Mouse (Mus musculus) MEL (cell line): ENCODE results near the gene Ubtf. TPM values are rescaled to one million over a fixed set of nuclear protein-coding genes. Genes with fewer than 3 reads are reported as not detected.

Experiments
- DNase-seq: peaks from one replicate; pipeline ENCODE4 v3.0.0; 2011; ENCODE audit warnings: low read depth, low spot score
- H3K27ac ChIP-seq: 2 replicates; pipeline ENCODE4 v1.5.1; 2012; ENCODE audit warnings: low read depth, mild to moderate bottlenecking, control low read depth, low read length, moderate library complexity; ENCODE audit not compliant: control insufficient read depth
- H3K27me3 ChIP-seq, 2 experiments: fragments of 150-350 bp in 1 of 2; sonication (generic) in 1 of 2; 2 replicates each; pipeline ENCODE4 v1.6.1; 2012; ENCODE audit warnings: low read length in 2 of 2, mild to moderate bottlenecking in 2 of 2, improper control_type of control experiment in 1 of 2, moderate library complexity in 1 of 2; ENCODE audit not compliant: insufficient read depth in 2 of 2, control insufficient read depth in 1 of 2
- H3K36me3 ChIP-seq, 2 experiments: 2 replicates each; pipeline ENCODE4 v1.6.1; 2012 to 2014; ENCODE audit warnings: low read length in 2 of 2, improper control_type of control experiment in 1 of 2, inconsistent platforms in 1 of 2, mild to moderate bottlenecking in 1 of 2; ENCODE audit not compliant: insufficient read depth in 2 of 2, control insufficient read depth in 1 of 2
- H3K4me1 ChIP-seq, 2 experiments: fragments of 150-350 bp in 1 of 2; sonication (generic) in 1 of 2; 2 replicates each; pipeline ENCODE4 v1.6.1; 2012; ENCODE audit warnings: low read length in 2 of 2, improper control_type of control experiment in 1 of 2, mild to moderate bottlenecking in 1 of 2; ENCODE audit not compliant: insufficient read depth in 2 of 2, control insufficient read depth in 1 of 2
- H3K4me3 ChIP-seq, 2 experiments: fragments of 150-350 bp in 1 of 2; sonication (generic) in 1 of 2; 2 replicates each; pipeline ENCODE4 v1.5.1; 2012; ENCODE audit warnings: low read depth in 2 of 2, low read length in 2 of 2, mild to moderate bottlenecking in 2 of 2, moderate library complexity in 2 of 2, control low read depth in 1 of 2, improper control_type of control experiment in 1 of 2; ENCODE audit not compliant: control insufficient read depth in 1 of 2, insufficient read depth in 1 of 2
- H3K79me2 ChIP-seq: 2 replicates; pipeline ENCODE4 v1.6.1; 2012; ENCODE audit warnings: mild to moderate bottlenecking, low read length, moderate library complexity; ENCODE audit not compliant: control insufficient read depth, poor library complexity, insufficient read depth
- H3K9ac ChIP-seq: 2 replicates; pipeline ENCODE4 v1.6.1; 2012; ENCODE audit warnings: low read depth, mild to moderate bottlenecking, control low read depth, low read length, moderate library complexity; ENCODE audit not compliant: control insufficient read depth, poor library complexity, severe bottlenecking
- H3K9me3 ChIP-seq: fragments of 150-350 bp; sonication (generic); replicated peaks from 2 replicates; pipeline ENCODE4 v1.6.1; 2012; ENCODE audit warnings: mild to moderate bottlenecking, low read length, improper control_type of control experiment, moderate library complexity; ENCODE audit not compliant: insufficient read depth
- CTCF ChIP-seq, 3 experiments: IDR thresholded peaks in 2 of 3; conservative IDR thresholded peaks in 1 of 3; 2 replicates each; pipeline ENCODE4 v1.5.1; 2011 to 2012; ENCODE audit warnings: low read length in 3 of 3, low read depth in 2 of 3, mild to moderate bottlenecking in 2 of 3, improper control_type of control experiment in 1 of 3, inconsistent platforms in 1 of 3, mixed read lengths in 1 of 3, moderate library complexity in 1 of 3; ENCODE audit not compliant: control insufficient read depth in 1 of 3, insufficient read depth in 1 of 3, poor library complexity in 1 of 3, severe bottlenecking in 1 of 3
- EP300 ChIP-seq, 2 experiments: IDR thresholded peaks; 2 replicates each; pipeline ENCODE4 v1.6.1; 2011; ENCODE audit warnings: improper control_type of control experiment in 2 of 2, low read length in 2 of 2, low read depth in 1 of 2, mild to moderate bottlenecking in 1 of 2
- ETS1 ChIP-seq: IDR thresholded peaks from 2 replicates; pipeline ENCODE4 v1.6.1; 2012; ENCODE audit warnings: low read depth, mild to moderate bottlenecking, inconsistent platforms, low read length, improper control_type of control experiment, moderate library complexity
- GABPA ChIP-seq: IDR thresholded peaks from 2 replicates; pipeline ENCODE4 v1.6.1; 2012; ENCODE audit warnings: low read depth, mild to moderate bottlenecking, inconsistent platforms, low read length, improper control_type of control experiment, moderate library complexity
- GATA1 ChIP-seq: IDR thresholded peaks from 2 replicates; pipeline ENCODE4 v1.6.1; 2011; ENCODE audit warnings: low read depth, low read length, improper control_type of control experiment
- MAX ChIP-seq: IDR thresholded peaks from 2 replicates; pipeline ENCODE4 v1.6.1; 2011; ENCODE audit warnings: low read length, improper control_type of control experiment
- NELFE ChIP-seq: IDR thresholded peaks from 2 replicates; pipeline ENCODE4 v1.6.1; 2011; ENCODE audit warnings: low read depth, low read length, improper control_type of control experiment
- SIN3A ChIP-seq: IDR thresholded peaks from 2 replicates; pipeline ENCODE4 v1.6.1; 2012; ENCODE audit warnings: low read length, improper control_type of control experiment, inconsistent platforms
- TAL1 ChIP-seq: IDR thresholded peaks from 2 replicates; pipeline ENCODE4 v1.6.1; 2012; ENCODE audit warnings: mild to moderate bottlenecking, inconsistent platforms, low read length, moderate library complexity, mixed read lengths
- TCF12 ChIP-seq: IDR thresholded peaks from 2 replicates; pipeline ENCODE4 v1.6.1; 2014; ENCODE audit warnings: low read depth, mild to moderate bottlenecking, inconsistent platforms, low read length, improper control_type of control experiment, moderate library complexity
- USF2 ChIP-seq, 2 experiments: IDR thresholded peaks; 2 replicates each; pipeline ENCODE4 v1.6.1; 2011 to 2012; ENCODE audit warnings: improper control_type of control experiment in 2 of 2, low read length in 2 of 2, borderline replicate concordance in 1 of 2, inconsistent platforms in 1 of 2, low read depth in 1 of 2, mild to moderate bottlenecking in 1 of 2; ENCODE audit not compliant: insufficient read depth in 1 of 2
- ZNF384 ChIP-seq: IDR thresholded peaks from 2 replicates; pipeline ENCODE4 v1.6.1; 2012; ENCODE audit warnings: low read depth, mild to moderate bottlenecking, inconsistent platforms, low read length, improper control_type of control experiment
- polyA plus RNA-seq, 2 experiments: library from polyadenylated mRNA; stranded (reverse) in 1 of 2; unstranded in 1 of 2; fragments of >175 nt in 1 of 2; fragments of >200 nt in 1 of 2; gene quantifications; 2 replicates each; pipeline versions ENCODE4 v1.2.1 to v1.2.4; 2012; ENCODE audit warnings: low replicate concordance in 2 of 2, low read depth in 1 of 2; ENCODE audit not compliant: insufficient read length in 2 of 2, insufficient read depth in 1 of 2, missing spikeins in 1 of 2
- total RNA-seq: library from RNA; depleted of rRNA; stranded (reverse); fragments of 300-350 nt; gene quantifications from 2 replicates; pipeline ENCODE4 v1.2.3, GENCODE M21; 2012

Ubtf gene
- total and polyA plus RNA-seq, 3 experiments, result 76.5 to 189 (median 145) TPM

GRCm38 (mm10) chr11:102364570-102365371 lies 45.2 kb upstream of the Ubtf start:
- TF ChIP-seq CTCF (IDR thresholded peaks at IDR 0.05 in 2 of 3, conservative IDR thresholded peaks at IDR 0.05 in 1 of 3; ENCODE audit: control insufficient read depth in 1 of 3, insufficient read depth in 1 of 3, low read depth in 2 of 3, low read length in 3 of 3, poor library complexity in 1 of 3, severe bottlenecking in 1 of 3) (no peak), NELFE (no peak), SIN3A (no peak), MAX (no peak), ZNF384 (no peak)
- Histone ChIP-seq H3K4me3 (no peak overlapping the region), H3K9ac (no peak overlapping the region), H3K4me1 (peaks cover 0 to 5% of the 10 kb centered on the region in 2 experiments; a peak in 1 of 4 replicates), H3K36me3 (no peaks in the 10 kb centered on the region), H3K9me3 (no peaks in the 10 kb centered on the region), H3K27ac (no peak overlapping the region), H3K27me3 (peaks cover 2 to 12% of the 10 kb centered on the region in 2 experiments; a peak in 3 of 4 replicates), H3K79me2 (no peaks in the 10 kb centered on the region)
- no peak for DNase-seq

DNA sequence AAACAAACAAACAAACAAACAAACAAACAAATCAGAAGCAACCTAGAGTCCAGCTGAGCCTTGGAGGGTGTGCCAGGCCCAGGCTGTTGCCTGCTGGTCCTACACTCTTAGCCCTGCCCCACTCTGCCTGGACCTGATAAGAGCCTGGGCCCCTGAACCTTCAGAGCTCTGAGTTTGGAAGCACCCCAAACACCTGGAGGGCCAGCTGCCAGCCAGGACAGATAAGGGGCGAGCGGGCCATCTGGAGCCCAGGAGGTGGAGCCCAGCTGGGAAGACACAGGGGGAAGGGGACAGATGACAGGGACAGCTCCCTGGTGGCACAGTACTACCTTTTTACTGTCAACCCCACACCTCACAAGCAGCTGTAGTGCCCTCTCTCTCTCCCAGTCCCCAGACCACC lies 44.1 kb upstream of the Ubtf start:
- Histone ChIP-seq H3K79me2 (no peaks in the 10 kb centered on the region), H3K36me3 (no peaks in the 10 kb centered on the region), H3K9ac (no peak overlapping the region), H3K27ac (no peak overlapping the region), H3K4me1 (peaks cover 0 to 5% of the 10 kb centered on the region in 2 experiments; a peak in 1 of 4 replicates), H3K4me3 (no peak overlapping the region), H3K9me3 (no peaks in the 10 kb centered on the region), H3K27me3 (peaks cover 2 to 8% of the 10 kb centered on the region in 2 experiments)
- DNase-seq, result peak; percentile 58
- TF ChIP-seq EP300 (IDR thresholded peaks at IDR 0.05; ENCODE audit: low read depth in 1 of 2, low read length in 2 of 2), result peak in 1 of 2 experiments; percentile 76; a peak in 3 of 4 replicates
- TF ChIP-seq TAL1, result peak; percentile 74
- TF ChIP-seq USF2 (IDR thresholded peaks at IDR 0.05; ENCODE audit: borderline replicate concordance in 1 of 2, insufficient read depth in 1 of 2, low read depth in 1 of 2, low read length in 2 of 2), result no peak
- TF ChIP-seq TCF12, result peak; percentile 97
- peak; percentile 85 for TF ChIP-seq ETS1
- TF ChIP-seq SIN3A, result no peak
- TF ChIP-seq GABPA, result no peak
- TF ChIP-seq GATA1, result peak; percentile 35; the same call in 1 of the 2 replicates
